Mouse (Mus musculus): Measurements from ENCODE around the gene Caskin2. TPM values are rescaled to one million over a fixed set of nuclear protein-coding genes. Genes with fewer than 3 reads are reported as not detected.
"Not testable (repeated sequence)": the region's sequence is repeated elsewhere in the genome, so short reads cannot be mapped to it uniquely, and the experiment has no call there.

Caskin2 gene
- 10 to 100 TPM; 41.8 to 52.2 TPM for total RNA-seq (2021)

DNA sequence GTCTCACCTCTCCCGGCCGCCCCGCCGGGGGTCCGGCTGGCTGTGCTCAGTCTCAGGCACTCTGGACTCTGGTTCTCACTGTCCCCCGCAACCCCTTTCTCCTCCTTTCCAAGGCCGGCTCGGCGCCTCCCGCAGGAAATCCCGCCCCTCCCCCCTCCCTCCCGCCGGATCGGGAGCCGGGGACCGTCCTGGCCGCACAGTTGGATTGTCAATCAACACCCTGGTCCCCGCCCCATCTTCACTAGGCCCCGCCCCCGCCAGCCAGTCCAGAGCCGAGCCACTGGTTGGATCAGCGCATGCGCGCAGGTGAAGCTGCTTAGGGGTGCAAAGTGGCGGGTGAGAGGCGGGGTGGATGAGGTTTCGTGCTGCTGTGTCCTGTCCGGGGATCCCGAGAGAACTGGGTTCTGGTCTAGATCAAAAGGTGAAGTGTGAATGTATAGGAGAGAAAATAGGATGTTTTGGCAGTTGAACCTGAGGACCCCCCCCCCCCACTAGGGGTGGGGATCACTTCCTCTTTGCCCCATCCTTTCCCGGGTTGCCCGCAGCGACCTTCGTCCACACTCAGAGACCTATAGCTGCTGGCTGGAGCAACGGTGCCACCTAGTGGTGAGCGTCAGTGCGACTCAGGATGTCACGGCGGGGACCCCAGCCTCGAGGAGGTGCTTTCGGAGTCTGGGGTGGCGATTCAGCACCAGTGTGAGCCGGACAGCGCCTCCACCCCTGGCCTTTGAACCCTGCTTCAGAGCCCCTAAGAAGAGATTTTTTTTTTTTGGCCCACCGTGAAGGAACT is at the start of gene Caskin2:
TSS of gene Caskin2 (minus strand) at position 133 of the 790 bp plus-strand sequence.
- DNase-seq (ENCODE audit: low spot score) = peak; percentile 90
- intact Hi-C loops (cut with DNase I) = loop anchor here (1.0 to 5.0 kb wide), 3 partner anchors 46 to 167 kb away; partner anchors contain the start of gene Tmem94

DNA sequence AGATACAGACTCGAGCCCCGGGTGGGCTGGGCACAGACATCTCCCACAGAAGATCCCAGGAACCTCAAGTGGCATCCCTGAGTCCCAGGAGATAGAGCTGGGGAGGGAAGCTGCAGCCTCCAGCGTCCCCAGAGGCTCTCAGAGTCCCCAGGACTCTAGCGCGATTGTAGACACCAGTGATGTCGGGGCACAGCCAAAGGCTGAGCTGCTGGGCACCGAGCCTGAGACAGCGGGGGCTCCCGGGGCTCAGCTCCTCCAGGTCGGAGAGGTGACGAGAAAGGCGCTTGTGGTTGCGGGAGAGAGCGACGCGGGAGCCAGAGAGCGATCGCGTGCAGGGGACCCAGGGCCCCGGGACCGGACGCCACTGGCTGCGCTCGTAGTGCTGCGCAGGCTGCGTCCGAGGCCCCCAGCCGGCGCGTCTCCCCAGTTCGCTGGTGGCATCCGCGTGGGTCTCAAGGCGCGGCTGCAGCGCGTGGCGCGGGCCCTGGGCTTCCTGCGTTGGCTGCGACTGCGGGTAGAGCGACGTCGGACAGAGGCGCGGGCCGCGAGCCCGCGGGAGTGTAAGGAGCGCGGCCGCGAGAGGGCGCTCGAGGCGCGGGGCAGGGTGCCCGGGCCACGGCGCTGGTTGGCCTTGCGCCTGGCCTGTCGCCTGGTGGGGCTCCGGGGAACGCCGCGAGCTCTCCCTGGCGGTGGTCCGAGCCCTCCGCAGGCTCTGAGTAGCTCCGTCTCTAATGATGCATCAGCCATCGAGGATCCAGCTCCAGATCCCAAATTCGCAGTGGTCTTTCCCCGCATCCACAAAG is 45.9 kb upstream of the Caskin2 start:
- intact Hi-C loops (cut with DNase I) = loop anchor here (1.0 to 2.0 kb wide), 2 partner anchors 33 to 137 kb away; no protein-coding TSS in a partner anchor
- peak; percentile 74 for DNase-seq (ENCODE audit: low spot score)

DNA sequence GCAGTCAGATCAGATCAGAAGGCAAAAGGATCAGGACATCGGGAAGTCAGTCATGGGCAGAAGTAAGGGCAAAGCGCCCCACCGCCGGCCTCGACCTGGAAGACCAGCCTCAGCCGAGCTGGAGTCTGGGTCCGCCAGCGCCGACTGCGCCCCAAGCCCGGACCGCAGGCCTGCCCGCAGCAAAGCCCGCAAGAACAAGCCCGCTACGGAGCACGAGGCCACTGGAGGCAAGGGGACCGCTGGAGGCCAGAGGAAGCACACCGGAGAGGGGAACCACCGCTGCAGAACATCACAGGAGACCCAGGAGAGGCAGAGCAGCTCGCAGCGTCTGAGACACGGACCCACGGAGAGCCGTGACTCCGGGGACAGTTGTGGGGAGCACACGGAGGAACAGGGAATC is 44.9 kb upstream of the Caskin2 start, which contains the start of gene Myo15b:
TSS of gene Myo15b (plus strand) at position 53 of the 400 bp plus-strand sequence.
- DNase-seq (ENCODE audit: low spot score) = no peak
- intact Hi-C loops (cut with DNase I) = loop anchor here (2.0 kb wide), 1 partner anchor 32 kb away; no protein-coding TSS in a partner anchor

DNA sequence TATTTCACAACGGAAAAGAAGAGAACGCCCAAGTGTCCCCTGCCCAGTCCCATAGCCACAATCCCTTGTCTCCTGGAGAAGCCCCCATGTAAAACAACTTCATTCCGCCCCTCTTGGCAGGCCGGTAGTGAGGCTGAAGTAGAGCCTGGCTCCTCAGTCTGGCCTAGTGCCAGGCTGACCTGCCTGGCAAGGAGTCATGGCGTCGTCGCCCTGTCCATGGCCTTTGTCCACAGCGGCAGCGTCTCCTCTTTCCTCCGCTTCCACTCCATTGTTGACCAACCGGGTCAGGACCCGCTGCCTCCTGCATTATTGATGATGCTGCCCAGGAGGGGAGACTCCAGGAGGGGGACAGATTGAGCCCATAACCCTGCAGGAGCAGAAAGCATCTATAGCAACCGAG is 44.5 kb upstream of the Caskin2 start:
- no peak for DNase-seq (ENCODE audit: low spot score)
- intact Hi-C loops (cut with DNase I) = loop anchor here (2.0 kb wide), 1 partner anchor 31 kb away; no protein-coding TSS in a partner anchor

DNA sequence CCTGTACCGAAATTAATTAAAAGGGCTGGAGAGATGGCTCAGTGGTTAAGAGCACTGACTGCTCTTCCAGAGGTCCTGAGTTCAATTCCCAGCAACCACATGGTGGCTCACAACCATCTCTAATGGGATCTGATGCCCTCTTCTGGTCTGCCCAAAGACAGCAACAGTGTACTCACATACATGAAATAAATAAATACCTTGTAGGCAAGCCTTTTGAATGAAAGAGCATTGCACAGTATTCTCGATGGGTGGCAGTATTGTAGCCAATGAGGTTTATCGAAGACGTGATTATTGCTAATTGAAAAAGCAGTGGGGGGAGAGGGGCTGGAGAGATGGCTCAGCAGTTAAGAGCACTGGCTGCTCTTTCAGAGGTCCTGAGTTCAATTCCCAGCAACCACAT is 43.7 kb upstream of the Caskin2 start:
- intact Hi-C loops (cut with DNase I); DNase-seq (ENCODE audit: low spot score): not testable (repeated sequence)

DNA sequence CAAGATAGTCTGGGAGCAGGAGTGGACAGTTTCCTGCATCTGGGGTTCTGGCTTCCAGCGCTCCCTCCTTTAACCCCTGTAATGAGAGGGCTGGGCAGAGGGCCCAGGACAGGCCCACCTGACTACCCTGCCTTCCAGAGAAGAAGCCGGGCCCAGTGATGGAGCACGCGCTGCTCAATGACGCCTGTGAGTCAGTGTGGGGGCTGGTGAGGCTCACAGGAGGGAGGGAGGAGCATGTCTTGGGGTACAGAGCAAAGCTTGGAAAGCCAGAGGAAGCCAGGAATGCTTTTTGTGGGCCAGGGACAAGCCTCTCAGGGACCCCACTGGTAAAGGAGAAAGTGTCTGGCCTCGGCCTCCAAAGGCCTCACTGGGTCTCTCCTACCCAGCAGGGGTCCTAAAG is 41.2 kb upstream of the Caskin2 start:
- no peak for DNase-seq (ENCODE audit: low spot score)
- intact Hi-C loops (cut with DNase I) = no loop called here

DNA sequence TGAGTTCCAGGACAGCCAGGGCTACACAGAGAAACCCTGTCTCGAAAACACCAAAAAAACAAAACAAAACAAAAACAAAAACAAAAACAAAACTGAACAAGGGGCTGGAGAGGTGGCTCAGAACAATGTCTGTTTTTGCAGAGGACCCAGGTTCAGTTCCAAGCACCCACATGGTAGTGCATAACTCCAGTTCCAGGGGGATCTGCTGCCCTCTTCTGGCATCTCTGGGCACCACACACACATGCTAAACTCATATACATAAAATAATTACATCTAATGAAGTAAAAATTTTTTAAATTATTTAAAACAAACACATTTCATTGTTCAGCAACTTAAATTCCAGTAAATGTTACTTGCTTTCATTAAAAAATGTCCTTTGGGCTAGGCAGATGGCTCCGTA is 32.4 kb upstream of the Caskin2 start:
- intact Hi-C loops (cut with DNase I) = no loop called here
- DNase-seq (ENCODE audit: low spot score) = no peak

DNA sequence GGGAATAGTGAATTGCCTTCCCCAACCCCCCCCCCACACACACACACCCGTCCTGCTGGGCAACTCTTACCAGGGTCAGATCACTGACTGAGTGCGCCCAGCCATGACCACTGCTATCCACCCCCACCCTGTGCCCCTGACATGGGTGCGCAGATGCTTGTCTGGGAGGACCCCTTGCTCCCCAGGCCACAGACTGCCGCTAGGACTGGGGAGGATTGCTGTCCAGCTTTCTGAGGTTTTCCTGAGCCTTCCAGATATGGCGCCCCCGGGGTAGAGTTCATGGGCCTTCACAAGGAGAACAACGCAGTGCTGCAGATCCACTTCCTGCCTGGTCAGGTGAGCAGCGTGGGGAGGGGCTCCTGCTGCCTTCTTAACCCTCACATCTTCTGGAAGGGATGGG is 30.8 kb upstream of the Caskin2 start:
- DNase-seq (ENCODE audit: low spot score) = no peak
- intact Hi-C loops (cut with DNase I) = no loop called here

DNA sequence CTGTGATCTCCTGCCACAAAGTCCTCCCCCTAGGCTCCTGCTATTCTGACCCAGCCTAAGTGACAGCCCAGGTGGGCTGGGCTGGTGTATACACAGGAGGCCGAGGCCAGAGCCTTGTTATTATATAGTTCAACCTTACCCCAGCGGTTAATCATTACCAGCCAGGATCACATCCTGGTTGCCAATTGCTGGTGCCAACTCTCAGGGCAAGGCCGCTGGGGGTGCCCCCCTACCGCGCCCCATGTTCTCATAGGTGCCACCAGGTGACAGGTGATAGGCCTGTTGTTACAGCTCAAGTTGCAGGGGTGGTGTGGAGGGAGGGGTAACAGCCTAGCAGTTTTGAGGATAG is 30.4 kb upstream of the Caskin2 start:
- intact Hi-C loops (cut with DNase I) = no loop called here
- DNase-seq (ENCODE audit: low spot score) = no peak

DNA sequence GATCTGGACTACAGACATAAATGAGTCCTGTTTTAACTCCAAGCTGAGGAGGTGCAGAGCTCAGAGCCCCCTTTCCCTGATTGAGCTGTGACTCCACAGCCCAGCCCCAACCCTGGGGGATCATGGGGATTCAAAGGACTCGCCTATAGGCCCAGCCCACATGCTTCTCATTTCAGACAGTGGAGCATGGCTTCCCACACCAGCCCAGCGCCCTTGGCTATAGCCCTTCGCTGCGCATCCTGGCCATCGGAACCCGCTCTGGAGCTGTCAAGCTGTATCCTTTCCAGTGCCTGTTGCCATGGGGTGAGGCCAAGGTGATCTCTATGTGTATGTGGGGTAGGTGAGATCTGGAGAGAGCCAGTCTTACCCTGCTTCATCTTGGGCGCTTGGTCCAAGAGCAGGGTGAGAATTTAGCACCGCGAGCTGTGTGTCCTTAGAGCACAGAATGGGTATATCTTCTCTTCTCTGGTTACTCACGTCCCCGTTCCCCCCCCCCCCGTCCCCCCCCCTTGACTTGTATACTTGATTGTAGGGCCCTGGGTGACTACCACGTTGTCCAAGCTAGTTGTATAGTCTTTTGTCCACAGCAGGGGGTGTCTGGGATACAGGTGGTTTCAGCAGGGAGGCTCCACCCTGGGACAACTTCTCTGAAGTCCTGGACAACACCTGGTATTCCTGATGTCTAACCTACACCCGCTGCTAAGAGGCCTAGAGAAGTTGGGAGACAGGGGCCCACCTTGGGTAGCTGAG is 29.9 kb upstream of the Caskin2 start:
- intact Hi-C loops (cut with DNase I) = no loop called here
- DNase-seq (ENCODE audit: low spot score) = no peak

DNA sequence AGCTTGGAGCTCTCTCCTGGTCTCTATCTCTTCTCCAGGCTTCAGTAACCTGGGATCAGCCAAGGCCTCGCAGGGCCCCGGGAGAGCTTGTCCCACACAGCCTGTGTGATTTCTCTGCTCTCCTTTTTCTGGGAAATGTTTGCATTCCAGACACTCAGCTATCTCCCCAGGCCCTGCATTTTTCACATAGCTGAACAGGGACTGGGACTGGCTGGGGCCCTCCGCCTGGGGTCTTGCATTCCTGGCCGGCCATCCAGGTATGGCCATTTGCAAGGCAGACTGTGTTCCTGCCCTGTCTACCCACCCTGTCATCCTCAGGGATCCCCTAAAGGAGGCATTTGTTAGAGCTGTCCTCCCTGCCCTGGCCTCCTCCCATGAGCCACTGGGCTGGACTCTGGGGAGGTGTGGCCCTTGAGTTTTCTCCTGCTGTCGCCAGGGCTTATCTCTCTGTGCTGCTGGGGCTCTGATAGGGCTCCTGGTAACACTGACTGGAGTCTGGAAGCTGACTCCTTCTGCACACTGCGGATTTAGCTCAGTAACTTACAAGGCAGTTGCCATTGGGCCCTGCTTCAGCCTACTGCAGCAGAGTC is 28.6 kb upstream of the Caskin2 start:
- intact Hi-C loops (cut with DNase I) = no loop called here
- DNase-seq (ENCODE audit: low spot score) = peak; percentile 35

DNA sequence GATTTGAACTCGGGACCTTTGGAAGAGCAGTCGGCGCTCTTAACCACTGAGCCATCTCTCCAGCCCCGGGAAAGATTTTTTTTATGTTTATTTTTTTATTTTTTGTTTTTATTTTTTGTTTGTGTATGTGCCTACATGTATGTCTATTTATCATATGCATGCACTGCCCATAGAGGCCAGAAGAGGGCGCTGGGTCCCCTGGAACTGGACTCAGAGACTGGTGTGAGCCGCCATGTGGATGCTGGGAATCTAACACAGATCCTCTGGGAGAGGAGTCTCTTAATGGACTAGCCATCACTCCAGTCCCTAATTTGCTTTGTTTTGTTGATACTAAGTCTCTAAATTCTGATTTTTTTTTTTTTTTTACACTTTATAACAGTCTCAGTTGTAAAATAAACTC is 27.6 kb upstream of the Caskin2 start:
- intact Hi-C loops (cut with DNase I) = no loop called here

DNA sequence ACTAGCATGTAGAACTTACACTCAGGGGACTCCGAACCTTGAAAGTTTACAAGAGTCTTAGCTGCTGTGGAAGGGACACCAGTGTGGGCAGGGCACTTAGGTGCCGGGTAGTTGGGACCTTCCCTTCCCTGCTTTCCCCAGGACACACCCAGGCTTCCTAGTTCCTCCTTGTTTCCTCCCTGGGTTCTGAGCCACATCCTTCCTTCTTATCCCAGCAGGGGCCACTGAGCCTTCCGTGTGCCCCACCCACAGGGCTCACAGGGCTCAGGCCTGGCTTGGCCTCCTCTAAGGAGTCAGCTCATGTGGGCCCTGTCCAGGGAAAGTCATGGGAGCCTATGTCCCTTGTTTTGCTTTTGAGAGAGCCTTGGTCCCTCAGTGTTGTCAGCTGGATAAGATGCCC is 26.3 kb upstream of the Caskin2 start:
- intact Hi-C loops (cut with DNase I) = no loop called here
- no peak for DNase-seq (ENCODE audit: low spot score)

More for the DNA sequence above, 27.6 kb upstream of the Caskin2 start:
- DNase-seq (ENCODE audit: low spot score) = no peak

DNA sequence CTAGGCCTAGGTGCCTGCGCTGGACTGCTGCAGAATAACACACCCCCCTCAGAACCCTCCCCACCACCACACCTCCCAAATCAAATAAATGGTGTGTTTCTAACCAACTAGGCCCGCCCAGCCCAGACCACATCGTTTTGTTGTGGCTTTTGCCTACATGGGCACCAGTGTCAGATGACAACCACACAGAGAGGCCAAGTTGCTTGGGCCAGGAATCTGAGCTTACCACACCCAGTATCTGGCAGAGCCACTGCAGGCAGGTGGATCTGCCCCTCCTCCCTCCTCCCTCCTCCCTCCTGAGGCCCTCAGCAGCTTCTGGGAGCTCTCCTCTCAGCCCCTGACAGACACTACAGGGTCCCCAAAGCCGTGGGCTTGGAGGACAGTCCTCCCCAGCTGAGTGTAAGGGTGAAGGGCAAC is 25.5 kb upstream of the Caskin2 start:
- intact Hi-C loops (cut with DNase I) = no loop called here
- DNase-seq (ENCODE audit: low spot score) = no peak

DNA sequence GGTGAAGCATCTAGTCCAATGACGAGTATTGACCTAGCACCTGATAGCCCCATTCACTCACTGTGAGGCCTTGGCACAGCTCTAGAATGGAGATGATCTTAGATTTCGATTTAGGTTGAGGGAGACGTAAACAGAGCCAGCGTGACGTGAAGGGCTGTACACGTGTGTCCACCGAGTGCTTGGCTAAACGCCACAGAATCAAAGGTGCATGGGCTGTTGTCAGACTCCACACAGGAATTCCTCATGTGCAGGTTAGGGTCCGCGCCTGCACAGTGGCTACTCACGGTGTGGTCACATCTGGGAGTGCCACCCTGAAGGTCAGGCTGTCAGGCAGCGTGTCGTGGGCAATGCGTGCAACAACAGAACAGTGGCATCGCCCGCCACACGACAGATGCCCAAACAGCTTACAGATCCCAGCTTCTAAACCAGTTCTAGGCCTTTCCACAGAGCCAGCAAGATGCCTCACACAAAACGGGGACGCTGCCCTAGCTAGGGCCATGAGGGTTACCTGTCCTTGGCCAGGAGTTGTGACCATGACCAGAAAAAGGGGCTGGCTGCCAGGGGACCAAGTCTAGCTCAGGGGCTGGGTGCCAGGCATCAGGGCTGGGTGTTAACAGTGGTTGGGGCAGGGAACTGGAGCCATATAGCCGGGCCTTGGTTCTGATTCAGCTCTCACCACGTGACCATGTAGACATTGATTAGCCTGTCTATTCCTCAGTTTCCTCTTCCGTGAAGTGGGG is 24.3 kb upstream of the Caskin2 start:
- intact Hi-C loops (cut with DNase I) = no loop called here
- DNase-seq (ENCODE audit: low spot score) = no peak

DNA sequence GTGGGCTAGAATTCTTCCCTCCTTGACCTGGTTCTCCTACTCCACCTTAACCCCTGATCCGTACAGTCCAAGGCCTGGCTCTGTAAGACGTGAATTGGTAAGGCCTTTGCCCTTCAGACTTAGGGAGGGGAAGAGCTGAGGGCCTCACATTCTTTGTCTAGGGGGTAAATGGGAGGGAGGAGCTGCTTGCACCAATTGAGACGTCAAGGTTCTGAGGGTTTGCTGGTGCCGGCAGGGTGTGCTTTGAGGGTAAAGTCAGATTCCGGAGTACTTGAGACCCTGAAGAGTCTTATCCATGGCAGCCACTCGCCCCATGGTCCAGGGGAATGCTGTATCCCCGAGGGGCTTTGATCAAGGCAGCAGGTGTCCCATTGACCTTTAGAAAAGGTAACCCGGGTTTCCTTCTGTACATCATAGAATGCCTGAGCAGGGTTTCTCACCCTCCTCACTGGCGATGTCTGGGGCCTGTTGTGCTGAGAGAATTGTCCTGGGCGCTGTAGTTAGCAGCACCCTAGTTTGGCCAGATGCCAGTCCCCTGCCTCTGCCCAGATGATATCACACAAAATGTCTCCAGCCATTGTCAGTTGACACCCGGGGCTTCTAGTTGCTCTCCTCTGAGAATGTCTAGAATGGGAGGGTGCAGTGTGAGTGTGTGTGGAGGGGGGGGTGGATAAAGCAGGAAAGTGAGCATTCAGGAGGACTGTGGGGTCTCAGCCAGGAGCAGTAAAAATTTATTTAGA is 23.4 kb upstream of the Caskin2 start:
- intact Hi-C loops (cut with DNase I) = no loop called here
- DNase-seq (ENCODE audit: low spot score) = no peak

DNA sequence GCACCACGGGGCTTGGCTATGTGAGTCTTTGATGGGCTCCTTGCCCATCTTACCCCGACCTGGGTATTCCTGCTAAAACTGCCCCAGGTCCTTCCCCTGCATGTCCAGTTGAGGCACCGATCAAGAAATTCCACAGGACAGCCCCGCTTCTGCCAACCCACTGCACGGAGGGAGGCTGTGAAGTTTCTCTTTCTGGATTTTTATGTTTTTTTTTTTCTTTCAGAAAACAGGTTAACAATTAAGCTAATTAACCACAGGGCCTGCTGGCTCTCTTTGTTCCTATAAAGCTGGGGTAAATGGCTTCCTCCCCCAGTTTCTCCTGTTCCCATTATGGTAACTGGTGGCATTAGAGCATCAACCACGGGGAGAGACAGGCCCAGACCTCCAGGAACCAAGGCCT is 20.6 kb upstream of the Caskin2 start:
- intact Hi-C loops (cut with DNase I) = no loop called here
- no peak for DNase-seq (ENCODE audit: low spot score)

DNA sequence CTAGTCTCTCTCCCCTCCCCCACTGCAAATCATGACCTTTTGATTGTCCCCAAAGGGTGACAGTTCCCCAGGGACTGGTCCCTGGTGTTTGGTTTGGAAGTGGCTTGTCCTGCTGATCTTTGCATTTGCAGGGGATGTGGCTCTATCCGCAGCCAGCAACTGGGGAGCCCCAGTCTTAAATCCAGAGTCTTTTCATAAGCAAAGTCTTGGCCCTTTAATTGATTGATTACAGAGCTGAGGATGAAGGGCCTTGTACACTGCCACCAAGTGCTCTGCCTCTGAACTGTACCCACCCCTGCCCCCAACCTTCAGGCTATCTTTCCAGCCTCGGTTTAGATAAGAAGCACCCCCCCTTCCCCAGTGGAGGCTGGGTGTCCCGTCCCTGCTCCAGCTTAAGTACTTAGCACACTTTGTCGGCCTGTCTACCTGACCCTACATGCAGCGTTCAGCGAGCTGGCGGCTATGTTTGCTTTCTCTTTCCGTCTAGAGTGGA is 19.6 kb upstream of the Caskin2 start:
- intact Hi-C loops (cut with DNase I) = no loop called here
- DNase-seq (ENCODE audit: low spot score) = no peak

Data from heart, postnatal 25 days (tissue).